Mouse (Mus musculus): ENCODE data around the gene Rassf10. TPM values are rescaled to one million over a fixed set of nuclear protein-coding genes. Genes with fewer than 3 reads are reported as not detected.

Rassf10 gene
- total and polyA plus RNA-seq, 2 experiments, result under 0.01 to 0.05 TPM

GRCm38 (mm10) chr7:112937089-112937488, 16.7 kb upstream of the Rassf10 start:
- Histone ChIP-seq H3K27ac (replicated peaks; ENCODE audit: insufficient read depth, low read depth, low read length) (no peak overlapping the region), H3K79me2 (ENCODE audit: control insufficient read depth, insufficient read depth, low read length) (no peaks in the 10 kb centered on the region), H3K4me1 (ENCODE audit: control insufficient read depth, insufficient read depth, low read length) (no peaks in the 10 kb centered on the region), H3K36me3 (ENCODE audit: control insufficient read depth, insufficient read depth, low read length) (no peaks in the 10 kb centered on the region), H3K4me3 (ENCODE audit: insufficient read depth, low read depth, low read length) (no peak overlapping the region), H3K9ac (ENCODE audit: low read depth, low read length) (no peak overlapping the region), H3K27me3 (ENCODE audit: control insufficient read depth, insufficient read depth, low read length) (no peaks in the 10 kb centered on the region)
- no peak for TF ChIP-seq CTCF (IDR thresholded peaks at IDR 0.05; ENCODE audit: low read depth, low read length)
- TF ChIP-seq POLR2A (IDR thresholded peaks at IDR 0.05; ENCODE audit: extremely low read depth, insufficient read depth, low read length), result no peak
- DNase-seq (ENCODE audit: extremely low read depth, low read depth, low spot score), result no peak
- WGBS, result 78% methylated on average over 8 of the region's 8 CpGs

DNA sequence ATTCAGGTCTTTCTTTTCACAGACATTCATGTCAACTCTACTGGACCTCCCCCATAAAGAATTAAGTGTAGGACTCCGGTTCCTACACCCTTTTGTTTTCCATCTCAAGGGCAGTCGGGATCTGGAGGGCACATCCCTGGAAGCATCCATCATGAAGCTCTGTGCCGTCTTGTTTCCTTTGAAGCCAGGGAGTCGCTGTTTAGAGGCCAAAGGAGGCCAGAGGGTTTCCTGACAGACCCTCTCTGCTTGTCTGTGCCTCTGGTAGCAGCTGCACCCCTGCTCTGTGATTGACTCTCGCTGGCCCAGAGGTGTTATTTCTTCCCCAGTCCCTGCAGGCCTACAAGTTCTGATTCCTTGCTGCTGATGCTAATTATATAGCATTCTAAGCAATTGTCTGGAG, 14.8 kb upstream of the Rassf10 start:
- H3K36me3 ChIP-seq (ENCODE audit: control insufficient read depth, insufficient read depth, low read length), result no peaks in the 10 kb centered on the region
- no peaks in the 10 kb centered on the region for H3K27me3 ChIP-seq (ENCODE audit: control insufficient read depth, insufficient read depth, low read length)
- H3K79me2 ChIP-seq (ENCODE audit: control insufficient read depth, insufficient read depth, low read length), result no peaks in the 10 kb centered on the region
- H3K9ac ChIP-seq (ENCODE audit: low read depth, low read length), result no peak overlapping the region
- H3K27ac ChIP-seq (replicated peaks; ENCODE audit: insufficient read depth, low read depth, low read length), result no peak overlapping the region
- H3K4me3 ChIP-seq (ENCODE audit: insufficient read depth, low read depth, low read length), result no peak overlapping the region
- H3K4me1 ChIP-seq (ENCODE audit: control insufficient read depth, insufficient read depth, low read length), result no peaks in the 10 kb centered on the region
- DNase-seq (ENCODE audit: extremely low read depth, low read depth, low spot score), result no peak
- TF ChIP-seq POLR2A (IDR thresholded peaks at IDR 0.05; ENCODE audit: extremely low read depth, insufficient read depth, low read length) (no peak), CTCF (IDR thresholded peaks at IDR 0.05; ENCODE audit: low read depth, low read length) (no peak)
- 65% methylated on average over 5 of the region's 5 CpGs for WGBS

DNA sequence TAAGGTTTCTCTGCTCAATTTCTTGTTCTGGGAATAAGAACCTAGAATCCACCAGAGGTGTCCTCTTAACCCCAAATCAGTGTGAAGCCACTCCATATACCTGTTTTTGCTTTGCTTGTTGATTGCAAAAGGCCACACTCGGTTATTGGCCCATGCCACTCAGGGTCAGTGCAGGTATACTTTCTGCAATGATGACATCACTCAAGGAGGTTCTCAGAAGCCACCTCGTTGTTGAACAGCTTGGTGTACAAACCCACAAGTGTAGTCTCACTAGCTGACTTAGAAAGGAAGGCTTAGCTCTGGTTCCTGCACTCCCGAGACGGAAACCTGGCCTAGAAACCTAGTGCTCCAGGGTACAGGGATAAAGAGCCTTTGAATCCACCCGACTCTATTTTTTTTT, 11.2 kb upstream of the Rassf10 start:
- Histone ChIP-seq H3K79me2 (ENCODE audit: control insufficient read depth, insufficient read depth, low read length) (no peaks in the 10 kb centered on the region), H3K27me3 (ENCODE audit: control insufficient read depth, insufficient read depth, low read length) (no peaks in the 10 kb centered on the region), H3K36me3 (ENCODE audit: control insufficient read depth, insufficient read depth, low read length) (no peaks in the 10 kb centered on the region), H3K27ac (replicated peaks; ENCODE audit: insufficient read depth, low read depth, low read length) (no peak overlapping the region), H3K9ac (ENCODE audit: low read depth, low read length) (no peak overlapping the region), H3K4me1 (ENCODE audit: control insufficient read depth, insufficient read depth, low read length) (no peaks in the 10 kb centered on the region), H3K4me3 (ENCODE audit: insufficient read depth, low read depth, low read length) (no peak overlapping the region)
- no peak for DNase-seq (ENCODE audit: extremely low read depth, low read depth, low spot score)
- WGBS, result 63% methylated on average over 5 of the region's 5 CpGs
- TF ChIP-seq CTCF (IDR thresholded peaks at IDR 0.05; ENCODE audit: low read depth, low read length) (no peak), POLR2A (IDR thresholded peaks at IDR 0.05; ENCODE audit: extremely low read depth, insufficient read depth, low read length) (no peak)

DNA sequence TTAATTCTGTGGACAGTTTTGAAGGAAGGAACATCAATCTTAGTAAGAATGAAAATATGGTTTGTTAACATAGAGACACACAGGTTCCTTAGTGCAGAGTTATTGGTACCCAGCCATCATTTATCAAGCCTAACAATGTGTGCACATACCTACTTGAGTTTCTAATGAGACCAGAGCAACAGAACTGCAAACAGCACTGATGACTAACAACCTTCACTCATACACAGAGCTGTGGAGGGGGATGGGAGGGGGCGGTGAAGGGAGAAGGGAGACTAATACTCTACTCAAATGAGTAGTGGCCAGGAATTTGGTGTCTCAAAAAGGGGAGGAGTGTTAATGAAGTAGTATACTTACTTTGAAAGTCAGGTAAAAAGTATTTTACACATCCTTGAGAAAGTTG, 10.7 kb upstream of the Rassf10 start:
- DNase-seq (ENCODE audit: extremely low read depth, low read depth, low spot score), result no peak
- WGBS, result 85% methylated on average over 1 of the region's 1 CpGs

DNA sequence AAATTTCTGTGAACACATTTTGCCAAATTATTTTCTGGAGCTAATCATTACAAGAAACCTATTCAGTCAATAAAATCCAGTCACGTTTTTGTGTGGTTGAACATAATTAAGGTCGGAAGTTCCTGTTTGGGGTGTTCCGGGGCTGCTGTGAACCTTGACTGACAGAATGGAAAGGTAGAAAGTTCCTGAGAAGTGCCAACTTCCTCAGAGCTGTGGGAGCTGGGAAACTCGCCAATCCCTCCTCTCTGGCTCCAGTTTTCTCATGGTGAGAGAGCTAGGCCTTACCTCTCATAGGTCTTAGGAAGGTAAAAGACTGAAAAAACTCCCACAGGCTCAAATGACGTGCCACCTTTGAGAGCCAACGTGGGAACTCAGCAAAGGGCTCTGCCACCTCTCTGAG, 7.1 kb upstream of the Rassf10 start:
- no peak for DNase-seq (ENCODE audit: extremely low read depth, low read depth, low spot score)
- TF ChIP-seq POLR2A (IDR thresholded peaks at IDR 0.05; ENCODE audit: extremely low read depth, insufficient read depth, low read length), result no peak
- no peak for TF ChIP-seq CTCF (IDR thresholded peaks at IDR 0.05; ENCODE audit: low read depth, low read length)
- Histone ChIP-seq H3K79me2 (ENCODE audit: control insufficient read depth, insufficient read depth, low read length) (no peaks in the 10 kb centered on the region), H3K4me3 (ENCODE audit: insufficient read depth, low read depth, low read length) (no peak overlapping the region), H3K27ac (replicated peaks; ENCODE audit: insufficient read depth, low read depth, low read length) (no peak overlapping the region), H3K27me3 (ENCODE audit: control insufficient read depth, insufficient read depth, low read length) (no peaks in the 10 kb centered on the region), H3K4me1 (ENCODE audit: control insufficient read depth, insufficient read depth, low read length) (no peaks in the 10 kb centered on the region), H3K9ac (ENCODE audit: low read depth, low read length) (no peak overlapping the region), H3K36me3 (ENCODE audit: control insufficient read depth, insufficient read depth, low read length) (no peaks in the 10 kb centered on the region)
- WGBS, result 51% methylated on average over 6 of the region's 6 CpGs

More for the DNA sequence above, 10.7 kb upstream of the Rassf10 start:
- Histone ChIP-seq H3K27me3 (ENCODE audit: control insufficient read depth, insufficient read depth, low read length) (no peaks in the 10 kb centered on the region), H3K36me3 (ENCODE audit: control insufficient read depth, insufficient read depth, low read length) (no peaks in the 10 kb centered on the region), H3K79me2 (ENCODE audit: control insufficient read depth, insufficient read depth, low read length) (no peaks in the 10 kb centered on the region), H3K4me1 (ENCODE audit: control insufficient read depth, insufficient read depth, low read length) (no peaks in the 10 kb centered on the region), H3K4me3 (ENCODE audit: insufficient read depth, low read depth, low read length) (no peak overlapping the region), H3K9ac (ENCODE audit: low read depth, low read length) (no peak overlapping the region), H3K27ac (replicated peaks; ENCODE audit: insufficient read depth, low read depth, low read length) (no peak overlapping the region)
- no peak for TF ChIP-seq POLR2A (IDR thresholded peaks at IDR 0.05; ENCODE audit: extremely low read depth, insufficient read depth, low read length)
- TF ChIP-seq CTCF (IDR thresholded peaks at IDR 0.05; ENCODE audit: low read depth, low read length), result no peak

- peak overlapping the region; percentile 58; the same call in 1 of the 2 replicates for H3K4me3 ChIP-seq (ENCODE audit: insufficient read depth, low read depth, low read length)
- H3K36me3 ChIP-seq (ENCODE audit: control insufficient read depth, insufficient read depth, low read length), result no peaks in the 10 kb centered on the region
- H3K27me3 ChIP-seq (ENCODE audit: control insufficient read depth, insufficient read depth, low read length), result peaks cover 16% of the 10 kb centered on the region
- peaks cover 2% of the 10 kb centered on the region; the same call in 1 of the 2 replicates for H3K4me1 ChIP-seq (ENCODE audit: control insufficient read depth, insufficient read depth, low read length)
- TF ChIP-seq POLR2A (IDR thresholded peaks at IDR 0.05; ENCODE audit: extremely low read depth, insufficient read depth, low read length) (no peak), CTCF (IDR thresholded peaks at IDR 0.05; ENCODE audit: low read depth, low read length) (no peak)
- peak overlapping the region; percentile 21; the same call in 1 of the 2 replicates for H3K9ac ChIP-seq (ENCODE audit: low read depth, low read length)
- H3K27ac ChIP-seq (replicated peaks; ENCODE audit: insufficient read depth, low read depth, low read length), result no peak overlapping the region
- WGBS, result 2% methylated on average over 82 of the region's 82 CpGs
- no peak for DNase-seq (ENCODE audit: extremely low read depth, low read depth, low spot score)
- H3K79me2 ChIP-seq (ENCODE audit: control insufficient read depth, insufficient read depth, low read length), result no peaks in the 10 kb centered on the region
These were observed 765 bp downstream of the Rassf10 start for GRCm38 (mm10) chr7:112954351-112955102.
